Mouse (Mus musculus) thymus, adult 2 months (tissue): ENCODE measurements around the gene Sp4. TPM values are rescaled to one million over a fixed set of nuclear protein-coding genes. Genes with fewer than 3 reads are reported as not detected.

Experiments used
- DNase-seq: peaks from one replicate; pipeline ENCODE4 v3.0.0; 2021
- H3K27ac ChIP-seq: fragments of 200-500 bp; 2 replicates; pipeline ENCODE4 v1.5.1; 2012; ENCODE audit warnings: low read length, control low read depth; ENCODE audit not compliant: control insufficient read depth, insufficient read depth
- H3K27me3 ChIP-seq: fragments of 200-500 bp; 2 replicates; pipeline ENCODE4 v1.6.1; 2012; ENCODE audit warnings: mild to moderate bottlenecking, low read length, moderate library complexity, mixed read lengths; ENCODE audit not compliant: control insufficient read depth, insufficient read depth
- H3K36me3 ChIP-seq: fragments of 200-500 bp; 2 replicates; pipeline ENCODE4 v1.6.1; 2012; ENCODE audit warnings: mild to moderate bottlenecking, low read length, moderate library complexity; ENCODE audit not compliant: control insufficient read depth, insufficient read depth
- H3K4me1 ChIP-seq: fragments of 200-500 bp; replicated peaks from 2 replicates; pipeline ENCODE4 v1.6.1; 2012; ENCODE audit warnings: low read length; ENCODE audit not compliant: control insufficient read depth, insufficient read depth
- H3K4me3 ChIP-seq: fragments of 200-500 bp; 2 replicates; pipeline ENCODE4 v1.5.1; 2012; ENCODE audit warnings: mild to moderate bottlenecking, low read length, control low read depth, moderate library complexity; ENCODE audit not compliant: control insufficient read depth, insufficient read depth
- CTCF ChIP-seq: fragments of 200-500 bp; IDR thresholded peaks from 2 replicates; pipeline ENCODE4 v1.5.1; 2012; ENCODE audit warnings: mild to moderate bottlenecking, control low read depth, low read length, moderate library complexity, borderline replicate concordance; ENCODE audit not compliant: control insufficient read depth, poor library complexity, insufficient read depth; ENCODE audit errors: extremely low read depth
- POLR2A ChIP-seq: fragments of 200-500 bp; IDR thresholded peaks from 2 replicates; pipeline ENCODE4 v1.6.1; 2012; ENCODE audit warnings: mild to moderate bottlenecking, low read length, control low read depth, moderate library complexity; ENCODE audit not compliant: control insufficient read depth, poor library complexity, insufficient read depth; ENCODE audit errors: extremely low read depth
- WGBS: fragments of 180-500 bp; shearing (Covaris S2); methylation state at CpG from one replicate; pipeline ENCODE4 v1.1.7; 2018; 5-methylcytosine and 5-hydroxymethylcytosine counted together
- polyA plus RNA-seq: library from polyadenylated mRNA; depleted of rRNA; stranded (reverse); fragments of >200 nt; gene quantifications from 2 replicates; pipeline ENCODE4 v1.2.3, GENCODE M21; 2012; rRNA removed

Sp4 gene
- polyA plus RNA-seq = 27.8 and 29.3 TPM in 2 replicates

GRCm38 (mm10) chr12:118301072-118301865 is at the start of gene Sp4:
Gene Sp4, minus strand, starts transcription at chr12:118301440.
- Histone ChIP-seq H3K36me3 (no peaks in the 10 kb centered on the region), H3K4me1 (peaks cover 16% of the 10 kb centered on the region), H3K4me3 (peak within 1 kb of the TSS; percentile 90), H3K27ac (peak within 1 kb of the TSS; percentile 83), H3K27me3 (no peaks in the 10 kb centered on the region)
- WGBS = under 1% methylated on average over 49 of the region's 78 CpGs
- TF ChIP-seq CTCF = 0 out of 2 replicates have a peak, but pooled peaks have one; percentile 3
- peak; percentile 55 for TF ChIP-seq POLR2A
- DNase-seq = peak; percentile 89

GRCm38 (mm10) chr12:118339107-118339506 is 37.9 kb upstream of the Sp4 start:
- no peak for DNase-seq
- Histone ChIP-seq H3K27ac (no peak overlapping the region), H3K36me3 (no peaks in the 10 kb centered on the region), H3K27me3 (no peaks in the 10 kb centered on the region), H3K4me3 (no peak overlapping the region), H3K4me1 (no peaks in the 10 kb centered on the region)
- no peak for TF ChIP-seq CTCF
- WGBS = 48% methylated on average over 2 of the region's 2 CpGs

- Histone ChIP-seq H3K4me1 (no peaks in the 10 kb centered on the region), H3K36me3 (no peaks in the 10 kb centered on the region), H3K27me3 (no peaks in the 10 kb centered on the region), H3K27ac (no peak overlapping the region), H3K4me3 (no peak overlapping the region)
- WGBS = 86% methylated on average over 2 of the region's 2 CpGs
- TF ChIP-seq CTCF (no peak), POLR2A (no peak)
- no peak for DNase-seq
Observed at GRCm38 (mm10) chr12:118338243-118338642, 37.0 kb upstream of the Sp4 start.

GRCm38 (mm10) chr12:118337291-118337690 is 36.1 kb upstream of the Sp4 start:
- Histone ChIP-seq H3K27ac (no peak overlapping the region), H3K27me3 (no peaks in the 10 kb centered on the region), H3K4me1 (no peaks in the 10 kb centered on the region), H3K4me3 (no peak overlapping the region), H3K36me3 (no peaks in the 10 kb centered on the region)
- no peak for DNase-seq
- 80% methylated on average over 3 of the region's 3 CpGs for WGBS
- TF ChIP-seq CTCF (no peak), POLR2A (no peak)

- Histone ChIP-seq H3K4me1 (no peaks in the 10 kb centered on the region), H3K36me3 (no peaks in the 10 kb centered on the region), H3K4me3 (no peak overlapping the region), H3K27me3 (no peaks in the 10 kb centered on the region), H3K27ac (no peak overlapping the region)
- no peak for DNase-seq
- TF ChIP-seq POLR2A (no peak), CTCF (no peak)
- WGBS = 94% methylated on average over 6 of the region's 6 CpGs
Observed at GRCm38 (mm10) chr12:118328739-118329249, 27.6 kb upstream of the Sp4 start.

- no peaks in the 10 kb centered on the region for H3K36me3 ChIP-seq
- H3K27ac ChIP-seq = no peak overlapping the region
- H3K4me1 ChIP-seq = no peaks in the 10 kb centered on the region
- no peak for DNase-seq
- TF ChIP-seq CTCF (no peak), POLR2A (no peak)
- WGBS = 92% methylated on average over 2 of the region's 2 CpGs
- H3K27me3 ChIP-seq = no peaks in the 10 kb centered on the region
- no peak overlapping the region for H3K4me3 ChIP-seq
Observed at GRCm38 (mm10) chr12:118327566-118327965, 26.3 kb upstream of the Sp4 start.

- TF ChIP-seq POLR2A (no peak), CTCF (no peak)
- DNase-seq = no peak
- WGBS = 95% methylated on average over 2 of the region's 2 CpGs
- Histone ChIP-seq H3K4me1 (no peaks in the 10 kb centered on the region), H3K36me3 (no peaks in the 10 kb centered on the region), H3K27me3 (no peaks in the 10 kb centered on the region), H3K4me3 (no peak overlapping the region), H3K27ac (no peak overlapping the region)
Observed at GRCm38 (mm10) chr12:118326161-118326560, 24.9 kb upstream of the Sp4 start.
